Mouse (Mus musculus) inflammation-experienced regulatory T-cells (primary cell): ENCODE results near the gene Zfp954. TPM values are rescaled to one million over a fixed set of nuclear protein-coding genes. Genes with fewer than 3 reads are reported as not detected.

Experiments
- polyA plus RNA-seq, 2 experiments: library from polyadenylated mRNA; unstranded; fragments of 100-300 nt; shearing (Covaris generic); gene quantifications; one replicate each; pipeline ENCODE4 v1.2.1; 2017

Zfp954 gene
- polyA plus RNA-seq, result 10 to 100 TPM; 27.6 to 35.4 TPM

GRCm38 (mm10) chr7:7120921-7121601, at the start of gene Zfp954:
Zfp954 (minus strand) TSS chr7:7121488.

GRCm38 (mm10) chr7:7136379-7136866, 15.1 kb upstream of the Zfp954 start, which contains the start of gene Zfp773:
Zfp773 (minus strand) TSS chr7:7136755.

Other genes with a start within 250 kb of the Zfp954 start
- 1 to 10 TPM in 1 of 2 experiments, not detected in 1; 1.2 TPM for gene Aurkc, start 126.2 kb downstream of the Zfp954 start, polyA plus RNA-seq
- 10 to 100 TPM; 12.1 to 13.1 TPM for gene Zfp773, start 15.3 kb upstream of the Zfp954 start, polyA plus RNA-seq
- 1 to 10 TPM in 1 of 2 experiments, under 1 TPM in 1; 0.67 to 6.8 TPM for gene Zfp418, start 49.8 kb upstream of the Zfp954 start, polyA plus RNA-seq
- 1 to 10 TPM; 4.5 to 9.6 TPM for gene Zfp772, start 88.5 kb upstream of the Zfp954 start, polyA plus RNA-seq
- gene Vmn2r29, start 125.8 kb upstream of the Zfp954 start, polyA plus RNA-seq, result 1 to 10 TPM in 1 of 2 experiments, under 1 TPM in 1; 0.52 to 1.9 TPM
- 1 to 10 TPM; 2.3 to 3.9 TPM for gene Gm45844, start 156.8 kb upstream of the Zfp954 start, polyA plus RNA-seq
- gene Clcn4, start 179.4 kb upstream of the Zfp954 start, polyA plus RNA-seq, result 10 to 100 TPM; 66.9 to 71.3 TPM
- gene Vmn2r30, start 216.1 kb upstream of the Zfp954 start, polyA plus RNA-seq, result under 1 TPM in 1 of 2 experiments, not detected in 1; 0.06 TPM